Mouse (Mus musculus) left cerebral cortex, postnatal 4 days (tissue): ENCODE measurements around the gene Cbfa2t2. TPM values are rescaled to one million over a fixed set of nuclear protein-coding genes. Genes with fewer than 3 reads are reported as not detected.

Source experiments
- DNase-seq: peaks from one replicate; pipeline ENCODE4 v3.0.0-alpha.2; 2022
- intact Hi-C: fragments of 180-260 bp; cut with DNase I; formaldehyde crosslinking; loops from one replicate; pipeline ENCODE4 v1.15.1; 2025
- total RNA-seq, 2 experiments: library from RNA; stranded (reverse); gene quantifications; 2 replicates each; pipeline ENCODE4 v1.2.3; 2021

The Cbfa2t2 gene
- total RNA-seq, result 10 to 100 TPM; 48.3 to 55.2 TPM

DNA sequence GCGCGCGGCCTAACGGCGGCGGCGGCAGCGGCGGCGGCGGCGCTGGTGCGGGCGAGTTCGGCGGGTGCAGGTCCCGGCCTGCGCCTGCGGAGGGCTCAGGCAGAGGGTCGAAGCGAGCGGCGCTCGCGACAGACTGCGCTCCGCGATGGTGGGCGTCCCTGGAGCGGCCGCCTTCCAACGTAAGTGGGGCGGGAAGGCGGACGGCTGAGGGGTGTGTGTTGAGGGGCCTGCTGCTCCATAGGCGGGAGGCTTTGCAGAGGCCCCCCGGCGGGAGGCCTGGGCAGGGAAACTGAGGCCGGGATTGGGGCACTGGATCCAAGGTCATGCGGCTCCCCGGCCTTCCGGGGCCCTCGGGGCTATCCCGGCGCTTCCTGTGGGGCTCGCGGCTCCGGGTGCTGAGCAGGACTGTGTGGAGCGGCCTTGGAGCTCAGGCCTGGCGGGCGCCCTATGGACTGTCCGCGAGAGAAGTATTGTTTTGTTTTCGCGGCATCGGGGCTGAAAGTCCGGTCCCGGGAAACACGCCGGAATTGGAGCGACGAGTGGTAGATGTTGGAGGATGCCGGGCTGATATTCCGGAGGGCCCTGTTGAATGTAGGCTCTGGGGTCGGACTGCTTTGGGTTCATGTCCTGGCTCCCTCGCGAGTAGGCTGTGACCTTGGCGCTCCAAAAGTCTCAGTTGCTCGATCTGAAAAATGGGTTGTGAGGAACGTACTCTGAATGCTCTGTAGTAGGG is at the start of gene Cbfa2t2:
Cbfa2t2 (plus strand) TSS at position 24 of the 733 bp plus-strand sequence.
- DNase-seq, result no peak
- intact Hi-C loops, result no loop called here

DNA sequence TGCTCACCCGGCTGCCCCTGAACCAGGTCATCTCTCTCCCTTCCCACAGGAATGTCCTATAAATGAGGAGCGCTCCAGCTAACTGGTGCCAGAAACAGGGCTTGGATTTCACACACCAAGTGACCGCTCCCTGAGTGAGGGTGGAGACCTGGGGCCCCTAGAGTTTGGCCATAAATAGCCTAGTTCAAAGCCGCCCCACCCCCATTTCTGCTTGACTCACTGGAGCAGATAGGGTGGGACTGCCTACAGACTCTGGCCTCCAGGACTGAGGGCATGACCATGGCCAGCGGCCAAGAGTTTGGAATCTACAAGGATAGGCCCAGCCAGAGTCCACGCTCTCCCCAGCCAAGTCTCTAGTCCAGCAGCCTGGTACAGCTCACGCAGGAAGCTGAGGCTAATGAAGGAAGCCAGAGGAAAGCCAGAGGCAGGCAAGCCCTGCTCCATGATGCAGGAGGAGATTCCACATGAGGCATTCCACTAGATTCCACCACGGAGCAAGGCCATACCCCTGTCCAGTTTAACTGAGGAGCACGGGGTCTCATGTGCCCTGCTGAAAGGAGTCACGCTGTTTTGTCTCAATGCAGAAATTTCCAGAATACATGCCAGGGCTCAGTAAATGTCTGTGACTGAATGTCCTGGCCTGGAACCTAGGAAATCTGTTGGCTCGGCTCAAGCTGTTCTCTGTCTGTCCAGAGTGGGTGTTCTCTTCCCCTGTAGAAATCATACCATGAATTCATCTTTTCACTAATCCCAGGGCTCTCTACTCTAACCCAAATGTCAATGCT is 45.9 kb upstream of the Cbfa2t2 start:
- DNase-seq, result peak; percentile 53
- intact Hi-C loops, result no loop called here

DNA sequence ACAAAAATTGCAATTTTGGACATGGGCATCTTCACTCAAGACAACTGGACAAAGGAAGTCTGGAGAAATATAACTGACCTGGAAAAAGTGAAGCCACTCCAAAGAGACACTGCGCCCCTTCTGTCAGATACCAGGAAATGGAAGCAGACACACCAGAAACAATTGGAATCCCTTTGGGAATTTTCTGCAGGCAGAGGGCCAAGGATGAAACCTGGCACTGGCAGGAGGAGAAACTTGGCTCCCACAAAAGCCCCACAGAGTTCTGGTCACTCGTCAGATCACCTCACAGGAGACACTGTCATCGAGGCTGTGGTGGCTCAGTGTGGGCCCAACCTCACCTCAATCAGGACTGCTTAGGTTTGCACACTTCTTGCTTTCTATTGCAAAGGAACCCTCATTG is 41.7 kb upstream of the Cbfa2t2 start:
- intact Hi-C loops, result no loop called here
- peak; percentile 82 for DNase-seq

DNA sequence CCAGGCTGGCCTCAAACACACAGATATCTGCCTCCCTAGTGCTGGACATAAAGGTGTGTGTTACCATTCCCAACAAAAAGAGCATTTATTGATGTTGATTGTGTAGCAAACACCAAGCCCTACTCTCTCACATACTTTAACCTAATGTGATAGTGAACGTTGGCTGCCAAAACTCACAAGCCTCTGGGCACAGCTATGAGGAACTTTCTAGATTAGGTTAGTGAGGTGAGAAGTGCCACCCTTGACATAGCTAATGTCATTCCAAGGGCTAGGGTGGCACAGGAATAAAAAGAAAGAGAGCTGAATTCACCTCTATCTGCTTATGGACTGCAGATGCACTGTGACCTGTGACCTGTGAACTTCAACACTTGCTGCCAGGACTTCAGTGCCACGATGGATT is 39.8 kb upstream of the Cbfa2t2 start:
- DNase-seq, result no peak
- intact Hi-C loops, result no loop called here

DNA sequence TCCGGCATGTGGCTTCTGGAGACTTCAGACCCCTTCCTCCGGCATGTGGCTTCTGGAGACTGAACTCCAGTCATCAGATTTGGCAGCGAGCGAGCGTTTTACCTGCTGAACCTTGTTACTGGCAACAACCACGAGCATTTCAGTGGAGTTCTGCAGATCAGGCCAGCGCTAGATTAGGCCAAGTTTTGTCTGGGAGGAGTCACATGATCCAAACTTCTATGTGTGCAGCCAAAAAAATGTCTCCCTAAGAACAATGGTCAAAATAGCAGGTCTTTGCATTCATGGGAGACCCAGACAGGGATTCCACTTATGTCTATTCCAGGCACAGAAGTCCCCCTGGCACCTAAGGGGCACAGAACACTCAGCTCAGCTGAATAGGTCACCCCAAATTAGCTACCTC is 38.0 kb upstream of the Cbfa2t2 start:
- DNase-seq, result no peak
- intact Hi-C loops, result no loop called here

DNA sequence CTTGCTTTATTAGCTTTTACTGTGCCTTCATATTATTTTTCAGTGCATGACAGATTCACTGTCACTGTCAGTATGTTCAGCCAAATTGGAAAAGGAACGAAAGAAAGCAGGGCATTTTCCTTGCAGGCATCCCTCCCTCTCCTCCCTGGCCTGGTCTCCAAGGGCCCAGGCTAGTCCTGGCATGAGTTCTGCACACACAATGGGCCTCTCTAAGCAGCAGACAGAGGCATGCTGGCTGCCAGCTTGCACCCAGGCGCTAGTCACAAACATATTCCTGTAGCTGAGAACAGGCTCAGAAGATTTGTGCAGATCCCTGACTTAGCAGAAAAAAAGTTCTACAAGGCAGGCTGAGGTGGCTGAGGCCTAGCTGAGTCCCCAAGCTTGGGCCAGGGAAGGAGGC is 37.0 kb upstream of the Cbfa2t2 start:
- intact Hi-C loops, result no loop called here
- peak; percentile 50 for DNase-seq

DNA sequence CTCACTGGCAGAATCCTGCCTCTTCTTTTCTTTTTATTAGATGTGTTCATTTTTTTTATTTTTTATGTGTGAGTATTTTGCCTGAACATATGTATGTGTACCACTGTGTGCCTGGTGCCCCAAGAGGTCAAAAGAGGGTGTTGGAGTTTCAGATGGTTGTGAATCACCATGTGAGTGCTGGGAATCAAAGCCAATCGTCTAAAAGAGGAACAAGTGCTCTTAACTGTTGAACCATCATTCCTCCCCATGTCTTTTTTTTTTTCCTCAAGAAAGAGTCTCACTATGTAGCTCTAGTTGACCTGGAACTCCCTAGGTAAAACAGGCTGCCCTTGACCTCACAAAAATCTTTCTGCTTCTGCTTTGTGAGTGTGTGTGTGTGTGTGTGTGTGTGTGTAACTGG is 34.3 kb upstream of the Cbfa2t2 start:
- intact Hi-C loops, result no loop called here

DNA sequence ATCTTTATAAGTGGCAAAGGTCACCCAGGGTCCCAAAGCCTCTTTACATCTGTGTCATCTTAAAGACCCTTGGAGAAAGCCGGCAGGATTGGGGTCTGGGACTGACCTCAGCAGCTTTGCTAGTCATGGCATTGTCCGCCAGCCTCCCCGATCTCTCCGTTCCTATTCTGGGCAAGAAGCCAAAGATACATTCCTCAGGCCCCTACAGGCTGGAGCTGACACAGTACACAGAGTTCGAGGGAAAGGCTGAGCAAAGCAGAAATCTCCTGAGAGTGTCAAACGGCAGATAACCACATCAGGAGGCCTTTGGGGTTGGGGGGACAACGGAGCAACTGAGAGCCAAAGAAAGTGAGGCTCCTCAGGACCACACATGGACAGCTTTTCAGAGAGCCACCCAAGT is 33.5 kb upstream of the Cbfa2t2 start:
- DNase-seq, result peak; percentile 45
- intact Hi-C loops, result no loop called here

More for the DNA sequence above, 34.3 kb upstream of the Cbfa2t2 start:
- no peak for DNase-seq

DNA sequence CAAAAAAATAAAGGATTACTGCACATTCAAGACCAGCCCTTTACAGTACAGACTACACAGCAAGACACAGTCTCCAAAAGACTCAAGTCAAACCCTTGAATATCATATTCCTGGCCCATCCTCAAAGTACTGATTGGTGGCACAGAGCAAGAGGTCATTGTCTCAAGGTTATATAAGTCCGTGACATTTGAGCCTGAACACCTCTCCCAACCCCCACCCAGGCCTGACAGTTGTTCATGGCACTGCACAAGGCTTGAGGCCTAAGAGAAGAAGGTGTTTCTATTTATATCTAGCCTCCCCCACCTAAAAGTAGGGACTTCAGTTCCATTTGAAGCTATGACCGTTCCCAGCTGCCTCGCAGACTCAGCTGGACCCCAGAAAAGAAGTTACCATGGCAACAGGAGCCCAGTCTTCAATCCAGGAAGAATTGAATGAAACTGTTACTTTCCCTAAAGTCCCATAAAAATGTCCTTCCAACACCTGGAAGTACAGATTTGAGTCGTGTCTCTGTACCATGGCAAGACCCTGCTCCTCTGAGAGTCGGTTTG is 30.8 kb upstream of the Cbfa2t2 start:
- DNase-seq, result no peak
- intact Hi-C loops, result no loop called here

DNA sequence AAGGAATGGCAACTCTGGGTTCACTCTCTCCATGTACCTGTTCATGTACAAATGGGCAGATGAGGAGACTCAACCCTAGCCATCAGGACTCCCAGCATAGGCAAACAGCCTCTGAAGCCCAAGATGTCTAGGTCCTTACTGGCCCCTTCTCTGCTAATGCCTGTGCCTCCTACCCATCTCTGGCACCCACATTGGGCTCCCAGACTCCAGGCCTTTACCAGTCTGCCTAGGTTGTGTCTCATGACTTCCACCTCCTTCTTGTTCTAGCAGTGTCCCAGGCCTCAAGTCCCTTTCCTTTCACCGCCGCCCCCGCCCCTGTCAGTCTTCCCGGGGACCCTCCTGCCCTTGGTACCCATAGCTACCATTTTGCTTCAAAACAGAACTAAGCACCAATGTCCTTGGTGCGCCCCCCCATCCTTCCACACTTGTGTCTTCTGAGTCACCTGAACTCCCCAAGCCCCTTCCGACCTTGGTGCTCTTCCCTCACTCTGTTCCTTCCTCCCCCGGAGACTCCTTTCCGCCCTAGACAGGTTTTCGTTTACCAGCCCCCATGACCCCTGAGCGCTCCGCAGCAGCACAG is 29.1 kb upstream of the Cbfa2t2 start:
- no peak for DNase-seq
- intact Hi-C loops, result no loop called here

DNA sequence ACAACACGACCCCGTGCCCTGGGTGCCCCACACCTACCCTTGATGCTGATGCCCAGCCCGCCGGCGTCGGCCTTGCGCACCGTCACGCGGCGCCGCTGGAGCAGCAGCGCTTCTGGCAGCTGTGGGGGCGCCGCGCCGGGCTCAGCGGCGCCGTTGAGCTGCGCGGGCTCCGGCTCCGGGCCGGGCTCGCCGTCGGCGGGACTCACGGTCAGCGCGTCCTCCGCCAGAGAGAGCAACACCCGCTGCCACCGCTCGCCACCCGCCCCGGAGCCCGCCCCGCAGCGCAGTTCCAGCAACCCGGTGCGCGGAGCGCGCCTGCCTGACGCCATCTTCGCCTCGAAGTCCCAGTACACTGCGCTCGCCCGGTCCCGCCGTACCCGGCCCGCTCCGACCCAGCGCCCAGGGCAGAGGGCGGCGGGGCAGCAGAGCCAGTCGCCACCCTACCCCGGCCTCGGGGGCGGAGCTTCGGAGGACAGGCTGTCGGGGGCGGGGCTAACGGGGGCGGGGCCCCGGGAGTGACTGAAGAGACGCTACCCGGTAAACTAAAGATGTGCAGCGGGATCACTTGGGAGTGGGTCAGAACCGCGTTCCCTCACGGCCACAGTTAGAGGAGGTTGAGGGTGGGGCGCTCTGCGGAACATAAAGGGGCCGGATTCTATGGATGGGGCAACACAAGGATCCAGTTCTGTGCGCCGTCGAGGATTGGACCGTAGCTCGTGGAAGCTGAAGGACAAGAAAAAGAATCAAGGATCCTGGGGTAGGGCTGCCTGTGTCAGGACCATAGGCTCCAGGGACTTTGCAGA is 28.4 kb upstream of the Cbfa2t2 start, which contains the start of gene Snta1:
Snta1 (minus strand) TSS at position 457 of the 803 bp plus-strand sequence.
- peak; percentile 87 for DNase-seq
- intact Hi-C loops, result no loop called here

DNA sequence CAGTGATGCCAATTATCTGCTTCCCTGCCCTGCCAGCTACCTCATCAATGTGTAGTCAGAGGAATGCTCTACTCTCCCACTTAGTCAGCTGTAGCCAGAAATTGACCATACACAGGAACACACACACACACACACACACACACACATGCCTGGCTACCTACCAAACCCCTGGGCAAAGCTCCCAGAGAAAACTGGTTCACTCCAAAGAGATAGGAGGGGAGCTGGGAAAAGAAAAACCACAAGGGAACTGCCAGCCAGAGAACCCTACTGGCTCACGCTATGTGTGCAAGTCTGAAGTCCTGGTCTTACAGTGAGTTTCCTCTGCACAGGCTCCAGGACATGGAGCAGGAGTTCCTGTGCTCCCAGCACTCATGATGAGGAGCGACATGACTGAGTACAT is 25.9 kb upstream of the Cbfa2t2 start:
- peak; percentile 53 for DNase-seq
- intact Hi-C loops, result loop anchor here (5.0 kb wide), 1 partner anchor 202 kb away; the partner anchor contains the start of genes 4930519P11Rik and Zfp341

DNA sequence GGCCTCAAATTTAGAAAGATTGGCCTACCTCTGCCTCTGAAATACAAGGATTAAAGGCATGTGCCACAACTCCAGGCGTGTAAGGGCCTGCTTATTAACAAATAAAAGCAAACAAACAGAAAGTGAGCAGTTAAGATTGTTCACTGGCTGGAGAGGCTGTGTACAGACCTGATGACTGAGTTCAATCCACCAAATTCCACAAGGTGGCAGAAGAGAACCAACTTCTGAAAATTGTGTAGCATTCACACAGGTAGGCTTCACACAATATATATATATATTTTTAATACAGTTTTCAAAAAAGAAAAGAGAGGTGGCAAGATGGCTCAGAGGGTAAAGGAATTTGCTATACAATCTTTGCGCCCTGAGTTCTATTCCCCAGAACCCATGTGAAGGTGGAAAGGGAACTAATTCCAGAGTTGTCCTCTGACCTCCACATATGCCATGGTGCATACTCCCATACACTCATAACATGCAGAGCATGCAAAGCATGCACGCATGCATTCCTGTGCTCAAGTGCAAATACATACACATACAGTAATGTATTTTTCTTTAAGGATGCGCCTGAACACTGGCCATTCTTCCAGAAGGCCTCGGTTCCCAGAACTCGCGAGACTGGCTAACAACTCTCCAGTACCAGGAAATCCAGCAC is 24.1 kb upstream of the Cbfa2t2 start:
- intact Hi-C loops, result loop anchor here (5.0 kb wide), 1 partner anchor 200 kb away; the partner anchor contains the start of genes 4930519P11Rik and Zfp341

DNA sequence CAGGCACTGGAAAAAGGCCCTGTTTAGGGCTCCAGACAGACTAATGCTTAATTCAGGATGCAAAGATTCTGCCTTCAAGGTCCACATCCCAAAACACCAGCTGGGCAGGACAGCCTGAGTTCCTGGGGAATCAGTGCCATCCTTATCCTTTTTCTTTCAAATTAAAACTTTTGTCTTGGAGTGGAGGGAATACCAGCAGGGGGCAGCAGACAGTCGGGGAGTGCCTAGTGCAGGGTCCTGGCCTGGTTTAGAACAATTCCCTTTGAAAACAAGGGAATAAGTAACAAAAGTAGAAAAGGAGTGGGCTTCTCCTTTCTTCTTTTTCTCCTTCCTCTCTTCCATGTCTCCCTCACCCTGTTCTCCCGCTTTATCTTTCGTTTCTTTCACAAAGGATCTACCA is 19.2 kb upstream of the Cbfa2t2 start:
- DNase-seq, result peak; percentile 90
- intact Hi-C loops, result loop anchor here (2.0 kb wide), 1 partner anchor 122 kb away; no protein-coding TSS in a partner anchor

More for the DNA sequence above, 24.1 kb upstream of the Cbfa2t2 start:
- DNase-seq, result peak; percentile 32

DNA sequence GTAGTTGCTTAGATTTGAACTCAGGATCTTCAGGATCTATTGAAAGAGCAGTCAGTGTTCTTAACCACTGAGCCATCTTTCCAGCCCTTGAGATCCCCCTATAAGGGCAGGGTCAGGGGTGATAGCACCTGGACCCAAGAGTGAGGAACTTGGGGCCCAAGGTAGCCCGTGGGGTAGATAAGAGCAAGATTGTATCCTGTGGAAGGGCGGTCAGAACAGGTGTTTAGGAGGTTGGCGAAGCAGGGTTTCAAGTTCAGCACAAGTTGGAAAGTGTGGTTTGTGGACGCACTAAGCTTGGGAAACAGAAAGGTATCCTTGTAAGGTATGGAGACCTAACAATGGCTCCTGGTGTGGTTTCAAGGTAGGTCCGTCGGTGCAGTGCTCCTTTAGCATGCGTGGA is 18.3 kb upstream of the Cbfa2t2 start:
- intact Hi-C loops, result no loop called here
- DNase-seq, result no peak

DNA sequence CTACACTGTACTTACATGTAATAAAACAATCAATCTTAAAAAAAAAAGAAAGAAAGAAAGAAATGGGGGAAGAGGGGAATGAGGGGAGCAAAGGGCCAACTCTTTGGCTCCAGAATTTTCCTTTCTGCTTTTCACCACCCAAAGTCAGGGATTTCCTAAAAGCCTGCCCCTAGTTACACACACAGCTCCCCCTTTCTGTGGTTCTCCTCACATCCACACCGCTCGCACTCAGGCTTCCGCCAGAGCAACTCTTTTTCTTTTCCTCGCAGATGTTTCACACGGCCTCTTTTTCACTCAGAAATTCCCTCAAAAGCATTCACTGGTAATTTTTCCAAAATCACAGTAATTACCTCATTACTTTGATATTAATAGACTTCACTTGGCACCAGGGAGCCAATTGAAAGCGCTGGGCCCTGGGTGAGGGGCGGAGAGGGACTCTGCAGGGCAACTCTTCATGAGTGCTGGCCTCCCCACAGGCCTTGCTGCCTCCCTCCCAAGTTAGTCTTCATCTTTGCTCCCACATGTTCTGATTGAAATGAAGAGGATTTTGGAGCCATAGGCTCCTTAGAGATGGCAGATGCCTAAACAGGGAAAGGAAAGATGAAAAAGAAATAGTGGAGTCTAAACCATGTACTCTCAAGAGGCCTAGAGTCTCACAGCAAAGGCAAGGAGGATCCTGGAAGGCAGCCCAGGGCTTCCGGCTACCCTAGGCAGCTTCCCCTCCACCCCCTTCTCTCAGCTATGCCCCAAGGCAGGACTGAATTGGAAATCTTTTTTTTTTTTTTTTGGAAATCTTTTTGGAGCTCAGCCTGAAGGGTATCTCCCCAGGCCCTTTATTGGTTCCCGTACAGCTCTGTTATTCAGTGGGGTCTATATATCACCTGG is 16.4 kb upstream of the Cbfa2t2 start:
- intact Hi-C loops, result no loop called here
- DNase-seq, result peak; percentile 46

DNA sequence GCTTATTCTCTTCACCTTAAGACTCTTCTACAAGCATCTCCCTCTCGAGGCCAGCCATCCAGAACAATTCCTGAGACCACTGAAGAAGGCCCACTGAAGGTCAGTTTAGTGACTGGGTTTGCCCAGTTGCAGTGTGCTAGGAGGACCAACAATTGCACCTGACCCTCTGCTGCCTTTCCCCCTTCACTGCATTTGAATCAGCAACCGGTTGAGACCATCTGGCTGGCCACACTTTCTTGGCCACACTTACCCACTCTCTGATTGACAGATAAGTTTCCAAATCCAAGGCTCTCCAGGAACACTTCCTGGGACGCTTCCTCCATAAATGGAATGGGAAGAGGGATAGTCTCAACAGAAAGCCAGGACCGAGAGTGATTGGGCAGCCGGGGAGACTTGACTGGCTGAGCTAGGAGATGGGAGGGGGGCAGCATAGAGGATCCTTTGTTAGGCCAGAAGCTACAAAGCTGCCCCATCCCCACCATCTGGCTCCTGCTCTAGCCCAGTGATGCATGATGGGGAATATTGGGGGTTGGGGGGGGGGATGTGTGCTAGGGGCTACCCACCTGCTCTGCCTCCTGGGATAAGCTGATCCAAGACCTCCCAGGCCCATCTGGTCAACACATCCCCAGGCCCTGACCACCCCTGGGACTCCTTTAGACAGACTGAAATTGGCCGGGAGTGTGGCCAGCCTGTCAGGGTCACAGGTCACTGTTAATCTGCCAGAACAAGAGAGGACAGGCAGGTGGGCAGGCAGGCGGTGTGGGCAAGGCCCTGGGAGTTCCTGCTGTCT is 15.1 kb upstream of the Cbfa2t2 start:
- intact Hi-C loops, result no loop called here
- peak; percentile 92 for DNase-seq

DNA sequence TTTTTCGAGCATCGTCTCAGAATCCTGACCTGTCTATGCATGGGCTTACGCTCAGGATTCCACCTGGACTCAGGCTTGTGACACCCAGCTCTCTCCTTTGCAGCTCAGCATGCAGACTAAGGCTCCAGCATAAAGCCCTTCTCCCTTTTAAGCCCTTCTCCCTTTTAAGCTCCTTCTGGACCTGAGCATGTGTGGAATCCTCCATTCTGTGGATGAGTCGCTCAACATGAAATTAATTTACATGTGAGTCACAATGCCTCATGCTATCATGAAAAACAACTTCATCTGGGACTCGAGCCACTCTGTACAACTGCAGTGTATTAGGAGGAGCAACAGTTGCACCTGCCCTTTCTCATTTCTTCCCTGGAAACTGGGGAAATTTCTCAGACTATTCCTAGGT is 14.1 kb upstream of the Cbfa2t2 start:
- no peak for DNase-seq
- intact Hi-C loops, result no loop called here
